Mouse (Mus musculus) forebrain, embryonic 15.5 days (tissue): ENCODE results near the gene Bricd5. TPM values are rescaled to one million over a fixed set of nuclear protein-coding genes. Genes with fewer than 3 reads are reported as not detected.
A peak's percentile ranks its signal among the peaks of the same experiment; 100 is the strongest.

Experiments used
- ATAC-seq: fragments of 200-750 bp; cut with Nextera tagmentation; replicated peaks from 2 replicates; pipeline ENCODE4 v1.8.0; 2017; ENCODE audit warnings: mild to moderate bottlenecking, moderate TSS enrichment, moderate library complexity
- H3K27ac ChIP-seq: fragments of 300-500 bp; sonication (generic); replicated peaks from 2 replicates; pipeline ENCODE4 v1.5.1; 2015; ENCODE audit warnings: mild to moderate bottlenecking, inconsistent platforms
- H3K27me3 ChIP-seq: fragments of 300-500 bp; sonication (generic); 2 replicates; pipeline ENCODE4 v1.6.1; 2015; ENCODE audit warnings: inconsistent platforms
- H3K36me3 ChIP-seq: fragments of 300-500 bp; sonication (generic); 2 replicates; pipeline ENCODE4 v1.6.1; 2015; ENCODE audit warnings: mild to moderate bottlenecking, inconsistent platforms
- H3K4me1 ChIP-seq: fragments of 300-500 bp; sonication (generic); 2 replicates; pipeline ENCODE4 v1.6.1; 2015; ENCODE audit warnings: inconsistent platforms
- H3K4me2 ChIP-seq: fragments of 300-500 bp; sonication (generic); replicated peaks from 2 replicates; pipeline ENCODE4 v1.6.1; 2015; ENCODE audit warnings: mild to moderate bottlenecking, inconsistent platforms
- H3K4me3 ChIP-seq: fragments of 300-500 bp; sonication (generic); 2 replicates; pipeline ENCODE4 v1.5.1; 2015; ENCODE audit warnings: mild to moderate bottlenecking, inconsistent platforms
- H3K9ac ChIP-seq: fragments of 300-500 bp; sonication (generic); replicated peaks from 2 replicates; pipeline ENCODE4 v1.6.1; 2015; ENCODE audit warnings: mild to moderate bottlenecking, inconsistent platforms
- H3K9me3 ChIP-seq: fragments of 300-500 bp; sonication (generic); 2 replicates; pipeline ENCODE4 v1.6.1; 2016; ENCODE audit warnings: inconsistent platforms
- WGBS: fragments of 180-500 bp; shearing (Covaris S2); methylation state at CpG from one replicate; pipeline ENCODE4 v1.1.7; 2015; ENCODE audit warnings: mixed read lengths; 5-methylcytosine and 5-hydroxymethylcytosine counted together
- polyA plus RNA-seq: library from polyadenylated mRNA; unstranded; fragments of >200 nt; fragmentation: Nextera tagmentation; extraction: Ambion mirVana; gene quantifications from 2 replicates; pipeline ENCODE4 v1.2.1, GENCODE M21; 2015

The Bricd5 gene
- polyA plus RNA-seq, 1 experiment from 2014 or later: not detected

GRCm38 (mm10) chr17:24478663-24479380, 5.1 kb downstream of the Bricd5 start, which contains the start of gene Mlst8:
Gene Mlst8 (minus strand): TSS chr17:24479078.
- Histone ChIP-seq H3K4me1 (peaks cover 15% of the 10 kb centered on the region), H3K4me3 (peak within 1 kb of the TSS; percentile 90), H3K36me3 (peaks cover 34% of the 10 kb centered on the region), H3K9ac (peak within 1 kb of the TSS; percentile 92), H3K9me3 (no peaks in the 10 kb centered on the region), H3K27me3 (no peaks in the 10 kb centered on the region), H3K27ac (peak within 1 kb of the TSS; percentile 98), H3K4me2 (peak within 1 kb of the TSS; percentile 53)
- peak; percentile 95 for ATAC-seq
- WGBS: under 1% methylated on average over 48 of the region's 48 CpGs

GRCm38 (mm10) chr17:24479431-24479830, 5.7 kb downstream of the Bricd5 start:
- no peaks in the 10 kb centered on the region for H3K9me3 ChIP-seq
- no peak overlapping the region for H3K9ac ChIP-seq
- ATAC-seq: no peak
- peak overlapping the region; percentile 53; the same call in 1 of the 2 replicates for H3K4me2 ChIP-seq
- H3K4me1 ChIP-seq: peaks cover 15% of the 10 kb centered on the region
- no peaks in the 10 kb centered on the region for H3K27me3 ChIP-seq
- 21% methylated on average over 1 of the region's 1 CpGs for WGBS
- peaks cover 29% of the 10 kb centered on the region for H3K36me3 ChIP-seq
- no peak overlapping the region for H3K27ac ChIP-seq
- peak overlapping the region; percentile 90 for H3K4me3 ChIP-seq

GRCm38 (mm10) chr17:24480201-24480826, 6.6 kb downstream of the Bricd5 start:
- H3K4me2 ChIP-seq: no peak overlapping the region
- H3K4me1 ChIP-seq: peaks cover 17% of the 10 kb centered on the region
- 51% methylated on average over 3 of the region's 3 CpGs for WGBS
- H3K36me3 ChIP-seq: peaks cover 21% of the 10 kb centered on the region
- H3K27ac ChIP-seq: no peak overlapping the region
- H3K27me3 ChIP-seq: no peaks in the 10 kb centered on the region
- no peak overlapping the region for H3K9ac ChIP-seq
- no peaks in the 10 kb centered on the region for H3K9me3 ChIP-seq
- H3K4me3 ChIP-seq: no peak overlapping the region
- no peak for ATAC-seq

- Histone ChIP-seq H3K9ac (no peak overlapping the region), H3K36me3 (peaks cover 12% of the 10 kb centered on the region), H3K4me1 (peaks cover 23% of the 10 kb centered on the region), H3K4me2 (no peak overlapping the region), H3K4me3 (no peak overlapping the region), H3K27me3 (no peaks in the 10 kb centered on the region), H3K9me3 (no peaks in the 10 kb centered on the region), H3K27ac (no peak overlapping the region)
- no peak for ATAC-seq
- WGBS: 94% methylated on average over 20 of the region's 20 CpGs
Measured at GRCm38 (mm10) chr17:24481027-24481815, 7.5 kb downstream of the Bricd5 start.

- Histone ChIP-seq H3K27me3 (no peaks in the 10 kb centered on the region), H3K4me2 (no peak overlapping the region), H3K27ac (no peak overlapping the region), H3K4me1 (peaks cover 19% of the 10 kb centered on the region), H3K4me3 (no peak overlapping the region), H3K9ac (no peak overlapping the region), H3K36me3 (no peaks in the 10 kb centered on the region), H3K9me3 (no peaks in the 10 kb centered on the region)
- 94% methylated on average over 3 of the region's 3 CpGs for WGBS
- ATAC-seq: no peak
Measured at GRCm38 (mm10) chr17:24483495-24483894, 9.8 kb downstream of the Bricd5 start.

- Histone ChIP-seq H3K9me3 (no peaks in the 10 kb centered on the region), H3K27ac (peak overlapping the region; percentile 62), H3K36me3 (no peaks in the 10 kb centered on the region), H3K9ac (0 out of 2 replicates have a peak overlapping the region, but pooled peaks have one; percentile 8), H3K4me1 (peaks cover 29% of the 10 kb centered on the region), H3K4me2 (no peak overlapping the region), H3K4me3 (no peak overlapping the region), H3K27me3 (no peaks in the 10 kb centered on the region)
- ATAC-seq: no peak
- 46% methylated on average over 11 of the region's 11 CpGs for WGBS
Measured at GRCm38 (mm10) chr17:24485090-24485860, 11.6 kb downstream of the Bricd5 start.

GRCm38 (mm10) chr17:24488186-24488661, 14.5 kb downstream of the Bricd5 start, which contains the start of gene Caskin1:
Gene Caskin1 (plus strand): TSS chr17:24488601.
- peak within 1 kb of the TSS; percentile 79 for H3K4me3 ChIP-seq
- peak within 1 kb of the TSS; percentile 69 for H3K4me2 ChIP-seq
- WGBS: under 1% methylated on average over 43 of the region's 45 CpGs
- peak within 1 kb of the TSS; percentile 91 for H3K27ac ChIP-seq
- peak; percentile 73 for ATAC-seq
- H3K4me1 ChIP-seq: peaks cover 37% of the 10 kb centered on the region
- H3K9me3 ChIP-seq: no peaks in the 10 kb centered on the region
- no peaks in the 10 kb centered on the region for H3K36me3 ChIP-seq
- H3K27me3 ChIP-seq: no peaks in the 10 kb centered on the region
- peak within 1 kb of the TSS; percentile 93 for H3K9ac ChIP-seq

GRCm38 (mm10) chr17:24488662-24489264, 15.1 kb downstream of the Bricd5 start:
- ATAC-seq: peak; percentile 67
- peak overlapping the region; percentile 93 for H3K9ac ChIP-seq
- 0% methylated on average over 38 of the region's 81 CpGs for WGBS
- peak overlapping the region; percentile 91 for H3K27ac ChIP-seq
- peak overlapping the region; percentile 79 for H3K4me3 ChIP-seq
- no peaks in the 10 kb centered on the region for H3K36me3 ChIP-seq
- H3K4me2 ChIP-seq: peak overlapping the region; percentile 69
- H3K9me3 ChIP-seq: no peaks in the 10 kb centered on the region
- H3K4me1 ChIP-seq: peaks cover 37% of the 10 kb centered on the region
- no peaks in the 10 kb centered on the region for H3K27me3 ChIP-seq

- H3K4me1 ChIP-seq: peaks cover 37% of the 10 kb centered on the region
- peak overlapping the region; percentile 91 for H3K27ac ChIP-seq
- H3K4me2 ChIP-seq: peak overlapping the region; percentile 69
- H3K9me3 ChIP-seq: no peaks in the 10 kb centered on the region
- H3K36me3 ChIP-seq: no peaks in the 10 kb centered on the region
- H3K27me3 ChIP-seq: no peaks in the 10 kb centered on the region
- peak overlapping the region; percentile 79 for H3K4me3 ChIP-seq
- peak; percentile 29 for ATAC-seq
- 17% methylated on average over 19 of the region's 19 CpGs for WGBS
- peak overlapping the region; percentile 93 for H3K9ac ChIP-seq
Measured at GRCm38 (mm10) chr17:24489265-24490030, 15.8 kb downstream of the Bricd5 start.

- 57% methylated on average over 4 of the region's 4 CpGs for WGBS
Measured at GRCm38 (mm10) chr17:24490399-24490798, 16.7 kb downstream of the Bricd5 start.

More at GRCm38 (mm10) chr17:24490399-24490798, 16.7 kb downstream of the Bricd5 start:
- Histone ChIP-seq H3K36me3 (no peaks in the 10 kb centered on the region), H3K9ac (no peak overlapping the region), H3K9me3 (no peaks in the 10 kb centered on the region), H3K4me2 (peak overlapping the region; percentile 69; the same call in 1 of the 2 replicates), H3K27ac (peak overlapping the region; percentile 91), H3K4me3 (peak overlapping the region; percentile 79), H3K4me1 (peaks cover 39% of the 10 kb centered on the region), H3K27me3 (no peaks in the 10 kb centered on the region)
- ATAC-seq: no peak
